Mouse (Mus musculus) small intestine, adult 2 months (tissue): Measurements from ENCODE around the gene Spef2. TPM values are rescaled to one million over a fixed set of nuclear protein-coding genes. Genes with fewer than 3 reads are reported as not detected.

Source experiments
- H3K27ac ChIP-seq: fragments of 200-500 bp; 2 replicates; pipeline ENCODE4 v1.5.1; 2012; ENCODE audit warnings: low read depth, low read length, control low read depth, inconsistent platforms; ENCODE audit not compliant: insufficient read depth
- H3K27me3 ChIP-seq: fragments of 200-500 bp; 2 replicates; pipeline ENCODE4 v1.6.1; 2012; ENCODE audit warnings: mild to moderate bottlenecking, moderate library complexity, low read length, inconsistent platforms; ENCODE audit not compliant: control insufficient read depth, insufficient read depth
- H3K36me3 ChIP-seq: fragments of 200-500 bp; 2 replicates; pipeline ENCODE4 v1.6.1; 2012; ENCODE audit warnings: mild to moderate bottlenecking, low read length, control low read depth, inconsistent platforms; ENCODE audit not compliant: control insufficient read depth, insufficient read depth
- H3K4me1 ChIP-seq: fragments of 200-500 bp; 2 replicates; pipeline ENCODE4 v1.6.1; 2012; ENCODE audit warnings: low read length, inconsistent platforms, mixed read lengths; ENCODE audit not compliant: control insufficient read depth, insufficient read depth, insufficient read length
- H3K4me3 ChIP-seq: fragments of 200-500 bp; 2 replicates; pipeline ENCODE4 v1.5.1; 2012; ENCODE audit warnings: low read depth, mild to moderate bottlenecking, control low read depth, inconsistent platforms, low read length, moderate library complexity
- CTCF ChIP-seq: fragments of 200-500 bp; IDR thresholded peaks from 2 replicates; pipeline ENCODE4 v1.5.1; 2012; ENCODE audit warnings: low read depth, mild to moderate bottlenecking, control low read depth, inconsistent platforms, low read length, moderate library complexity, mixed read lengths; ENCODE audit not compliant: insufficient replicate concordance, insufficient read length; ENCODE audit errors: extremely low read depth
- POLR2A ChIP-seq: fragments of 200-500 bp; IDR thresholded peaks from 2 replicates; pipeline ENCODE4 v1.6.1; 2012; ENCODE audit warnings: low read depth, mild to moderate bottlenecking, control low read depth, inconsistent platforms, low read length, moderate library complexity
- WGBS: fragments of 180-500 bp; shearing (Covaris S2); methylation state at CpG from one replicate; pipeline ENCODE4 v1.1.7; 2018; 5-methylcytosine and 5-hydroxymethylcytosine counted together
- polyA plus RNA-seq: library from polyadenylated mRNA; depleted of rRNA; stranded (reverse); fragments of >200 nt; gene quantifications from 2 replicates; pipeline ENCODE4 v1.2.3, GENCODE M21; 2012; rRNA removed

The Spef2 gene
- polyA plus RNA-seq, 1 experiment, result not detected

- no peaks in the 10 kb centered on the region for H3K4me1 ChIP-seq
- no peaks in the 10 kb centered on the region for H3K36me3 ChIP-seq
- H3K4me3 ChIP-seq, result no peak overlapping the region
- TF ChIP-seq CTCF (no peak), POLR2A (no peak)
- H3K27me3 ChIP-seq, result no peaks in the 10 kb centered on the region
- no peak overlapping the region for H3K27ac ChIP-seq
- WGBS, result 61% methylated on average over 1 of the region's 1 CpGs
Measured at GRCm38 (mm10) chr15:9535200-9535599, 213.5 kb downstream of the Spef2 start.

GRCm38 (mm10) chr15:9533356-9533902 lies 215.2 kb downstream of the Spef2 start:
- TF ChIP-seq POLR2A (no peak), CTCF (no peak)
- no peak overlapping the region for H3K4me3 ChIP-seq
- H3K36me3 ChIP-seq, result no peaks in the 10 kb centered on the region
- 77% methylated on average over 3 of the region's 3 CpGs for whole genome bisulfite sequencing
- no peaks in the 10 kb centered on the region for H3K4me1 ChIP-seq
- H3K27me3 ChIP-seq, result no peaks in the 10 kb centered on the region
- no peak overlapping the region for H3K27ac ChIP-seq

DNA sequence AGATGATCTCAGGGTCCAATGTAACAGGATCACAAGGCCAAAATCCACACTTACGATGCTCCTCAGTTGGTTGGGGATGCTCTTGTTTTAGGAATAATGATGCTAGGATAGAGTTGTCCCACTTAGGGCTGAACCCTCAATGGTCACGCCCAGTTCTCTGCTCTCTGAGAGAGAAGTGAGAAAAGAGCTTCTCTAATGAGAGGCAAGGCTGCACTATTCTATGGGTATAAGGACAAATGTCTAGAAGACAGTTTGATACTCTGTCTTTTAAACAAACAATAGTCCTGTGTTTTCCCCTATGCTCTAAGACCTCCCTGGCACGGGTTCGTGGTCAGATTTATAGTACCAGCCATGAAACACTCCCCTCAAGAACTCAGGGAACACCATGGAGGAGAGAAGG lies 218.6 kb downstream of the Spef2 start, which contains the start of gene Il7r:
TSS of gene Il7r (minus strand) at position 101 of the 400 bp plus-strand sequence.
- TF ChIP-seq CTCF (no peak), POLR2A (no peak)
- Histone ChIP-seq H3K36me3 (no peaks in the 10 kb centered on the region), H3K4me3 (no peak within 1 kb of the TSS), H3K4me1 (no peaks in the 10 kb centered on the region), H3K27me3 (no peaks in the 10 kb centered on the region), H3K27ac (no peak within 1 kb of the TSS)
- 72% methylated on average over 4 of the region's 4 CpGs for WGBS

GRCm38 (mm10) chr15:9529646-9530045 lies 219.0 kb downstream of the Spef2 start:
- no peak overlapping the region for H3K4me3 ChIP-seq
- H3K27ac ChIP-seq, result no peak overlapping the region
- H3K27me3 ChIP-seq, result no peaks in the 10 kb centered on the region
- no peaks in the 10 kb centered on the region for H3K36me3 ChIP-seq
- H3K4me1 ChIP-seq, result no peaks in the 10 kb centered on the region
- TF ChIP-seq CTCF (no peak), POLR2A (no peak)
- WGBS, result 69% methylated on average over 3 of the region's 3 CpGs

Other genes starting within 250 kb of the Spef2 start
- 0.11 and 0.47 TPM in 2 replicates for gene Il7r, start 218.7 kb downstream of the Spef2 start, polyA plus RNA-seq